Comparison of ENCODE assay signal across 8 mouse cellular contexts in genomic region chrX:20290715-20291114, GRCm38 (mm10). TPM values are rescaled to one million over a fixed set of nuclear protein-coding genes. Genes with fewer than 3 reads are reported as not detected.
DNase-seq lines count a peak whose midpoint lies in the region; ATAC-seq lines count a peak whose summit lies in the region.

No protein-coding gene starts in this region.

- peaks cover 29% of the 10 kb centered on the region for H3K4me1 ChIP-seq in megakaryocyte, embryonic 14.5 days
- H3K4me1 ChIP-seq in hindbrain, embryonic 13.5 days (replicated peaks): no peaks in the 10 kb centered on the region
- no peaks in the 10 kb centered on the region for H3K4me1 ChIP-seq in midbrain, embryonic 13.5 days (replicated peaks)

- no peaks in the 10 kb centered on the region for H3K36me3 ChIP-seq in megakaryocyte, embryonic 14.5 days (replicated peaks; ENCODE audit: low read length)
- H3K36me3 ChIP-seq in hindbrain, embryonic 13.5 days: no peaks in the 10 kb centered on the region
- H3K36me3 ChIP-seq in midbrain, embryonic 13.5 days: no peaks in the 10 kb centered on the region

- H3K4me3 ChIP-seq in megakaryocyte, embryonic 14.5 days (replicated peaks): peak overlapping the region; percentile 95
- H3K4me3 ChIP-seq in hindbrain, embryonic 13.5 days: peak overlapping the region; percentile 60
- peak overlapping the region; percentile 58 for H3K4me3 ChIP-seq in midbrain, embryonic 13.5 days (replicated peaks)

- peak overlapping the region; percentile 79 for H3K9ac ChIP-seq in hindbrain, embryonic 13.5 days
- peak overlapping the region; percentile 69; the same call in 1 of the 2 replicates for H3K9ac ChIP-seq in midbrain, embryonic 13.5 days (replicated peaks)

- peaks cover 33% of the 10 kb centered on the region for H3K27me3 ChIP-seq in megakaryocyte, embryonic 14.5 days (replicated peaks)
- H3K27me3 ChIP-seq in hindbrain, embryonic 13.5 days: no peaks in the 10 kb centered on the region
- H3K27me3 ChIP-seq in midbrain, embryonic 13.5 days: no peaks in the 10 kb centered on the region

- no peak overlapping the region for H3K27ac ChIP-seq in hindbrain, embryonic 13.5 days
- no peak overlapping the region for H3K27ac ChIP-seq in midbrain, embryonic 13.5 days

- WGBS in hindbrain, embryonic 13.5 days: 21% methylated on average over 5 of the region's 5 CpGs
- WGBS in midbrain, embryonic 13.5 days: 25% methylated on average over 5 of the region's 5 CpGs

- no peak for ATAC-seq in megakaryocyte, adult 5-6 weeks (ENCODE audit: poor library complexity, severe bottlenecking)
- 0 out of 2 replicates have a peak, but pooled peaks have one; percentile 18 for ATAC-seq in hindbrain, embryonic 13.5 days (ENCODE audit: low FRiP score)
- 0 out of 2 replicates have a peak, but pooled peaks have one; percentile 22 for ATAC-seq in midbrain, embryonic 13.5 days

- DNase-seq in adrenal gland, adult (ENCODE audit: inconsistent age in 2 of 2, low spot score in 1 of 2): peak; percentile 8 to 28
- DNase-seq in adrenal gland, postnatal 25 days: no peak
- DNase-seq in testis, postnatal 14 days (ENCODE audit: low spot score): no peak
- no peak for DNase-seq in urinary bladder, postnatal 10 days (ENCODE audit: low spot score)

- peaks cover 6% of the 10 kb centered on the region for H3K9me3 ChIP-seq in megakaryocyte, embryonic 14.5 days
- H3K9me3 ChIP-seq in hindbrain, embryonic 13.5 days: no peaks in the 10 kb centered on the region
- H3K9me3 ChIP-seq in midbrain, embryonic 13.5 days: no peaks in the 10 kb centered on the region

- peak overlapping the region; percentile 58 for H3K4me2 ChIP-seq in hindbrain, embryonic 13.5 days
- peak overlapping the region; percentile 58 for H3K4me2 ChIP-seq in midbrain, embryonic 13.5 days (replicated peaks)

RNA-seq across cellular contexts. Expression of gene Slc9a7, which starts 0.9 kb away (rescaled TPM):
- 20.8 and 22.9 TPM in 2 replicates for total RNA-seq in adrenal gland, postnatal 25 days (2021)
- 0.20 and 1.1 TPM in 2 replicates for polyA plus RNA-seq in megakaryocyte, embryonic 14.5 days (2012; ENCODE audit: insufficient read depth, low replicate concordance)
- total RNA-seq in megakaryocyte, adult 5-6 weeks (2015): 7.3 and 8.6 TPM in 2 replicates
- total RNA-seq in megakaryocyte, adult 5-6 weeks (2017): 10.0 and 11.6 TPM in 2 replicates
- 6.1 and 7.6 TPM in 2 replicates for polyA plus RNA-seq in hindbrain, embryonic 13.5 days (2015; fragmentation: Nextera tagmentation; extraction: Ambion mirVana)
- polyA plus RNA-seq in midbrain, embryonic 13.5 days (2015; fragmentation: Nextera tagmentation; extraction: Ambion mirVana): 4.2 and 5.0 TPM in 2 replicates

Comparison
In these comparisons a context has a peak if more than half of its experiments do, and no peak if none do; other contexts are left out.
1. DNase-seq: peak in adrenal gland, adult (2 of 2); none in adrenal gland, postnatal 25 days (single experiment), testis, postnatal 14 days (single experiment) and urinary bladder, postnatal 10 days (single experiment).
2. Peak in every context shown above with its lines, with median percentiles within 50 percentile points of each other: H3K4me3 ChIP-seq.